Mouse (Mus musculus) cerebellum, postnatal 10 days (tissue): ENCODE measurements around the gene Six3.
A peak's percentile ranks its signal among the peaks of the same experiment; 100 is the strongest.

Experiments
- DNase-seq, 2 experiments: peaks; one replicate each; pipeline ENCODE4 v3.0.0; 2021; ENCODE audit warnings: mixed read lengths in 2 of 2

Six3 gene

DNA sequence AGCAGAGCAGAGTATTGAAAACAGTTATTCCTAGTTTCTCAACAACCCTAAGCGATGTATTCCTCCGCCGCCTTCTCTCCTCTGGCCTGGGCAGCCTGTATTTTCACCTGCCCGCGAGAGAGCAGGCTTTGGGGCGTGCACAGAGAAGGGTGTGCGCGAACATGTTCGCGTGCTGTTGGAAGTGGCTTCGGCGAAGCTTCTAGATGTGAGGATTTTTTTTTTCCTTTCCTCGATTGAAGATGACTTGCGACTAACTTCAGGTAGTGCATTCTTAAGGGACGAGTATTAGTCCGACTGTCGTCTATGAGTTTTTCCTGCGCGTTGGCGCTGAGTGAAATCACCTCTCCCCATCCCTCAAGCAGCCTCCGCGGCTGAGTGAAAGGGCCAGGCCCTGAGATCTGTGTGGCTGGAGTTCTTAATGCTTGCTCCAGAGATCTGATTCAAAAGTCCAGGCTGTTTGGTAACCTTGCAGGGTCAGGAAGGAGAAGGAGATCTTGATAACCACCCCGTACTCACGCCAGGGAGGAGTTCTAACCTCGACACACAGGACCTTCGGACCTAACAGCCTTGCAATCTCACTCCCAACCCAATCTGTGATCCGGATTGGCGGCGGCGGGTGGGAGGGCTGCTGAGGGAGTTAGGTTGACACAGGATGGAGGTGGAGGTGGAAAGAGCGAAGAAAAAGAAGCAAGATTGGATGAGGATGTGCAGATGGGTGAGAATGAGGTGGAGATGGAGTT lies 712 bp upstream of the Six3 start:
- DNase-seq = no peak

- no peak for DNase-seq
Measured at GRCm38 (mm10) chr17:85614011-85614721, 758 bp downstream of the Six3 start.

- no peak for DNase-seq
Measured at GRCm38 (mm10) chr17:85614722-85615331, 1.4 kb downstream of the Six3 start.

- no peak for DNase-seq
Measured at GRCm38 (mm10) chr17:85615586-85615985, 2.2 kb downstream of the Six3 start.

DNA sequence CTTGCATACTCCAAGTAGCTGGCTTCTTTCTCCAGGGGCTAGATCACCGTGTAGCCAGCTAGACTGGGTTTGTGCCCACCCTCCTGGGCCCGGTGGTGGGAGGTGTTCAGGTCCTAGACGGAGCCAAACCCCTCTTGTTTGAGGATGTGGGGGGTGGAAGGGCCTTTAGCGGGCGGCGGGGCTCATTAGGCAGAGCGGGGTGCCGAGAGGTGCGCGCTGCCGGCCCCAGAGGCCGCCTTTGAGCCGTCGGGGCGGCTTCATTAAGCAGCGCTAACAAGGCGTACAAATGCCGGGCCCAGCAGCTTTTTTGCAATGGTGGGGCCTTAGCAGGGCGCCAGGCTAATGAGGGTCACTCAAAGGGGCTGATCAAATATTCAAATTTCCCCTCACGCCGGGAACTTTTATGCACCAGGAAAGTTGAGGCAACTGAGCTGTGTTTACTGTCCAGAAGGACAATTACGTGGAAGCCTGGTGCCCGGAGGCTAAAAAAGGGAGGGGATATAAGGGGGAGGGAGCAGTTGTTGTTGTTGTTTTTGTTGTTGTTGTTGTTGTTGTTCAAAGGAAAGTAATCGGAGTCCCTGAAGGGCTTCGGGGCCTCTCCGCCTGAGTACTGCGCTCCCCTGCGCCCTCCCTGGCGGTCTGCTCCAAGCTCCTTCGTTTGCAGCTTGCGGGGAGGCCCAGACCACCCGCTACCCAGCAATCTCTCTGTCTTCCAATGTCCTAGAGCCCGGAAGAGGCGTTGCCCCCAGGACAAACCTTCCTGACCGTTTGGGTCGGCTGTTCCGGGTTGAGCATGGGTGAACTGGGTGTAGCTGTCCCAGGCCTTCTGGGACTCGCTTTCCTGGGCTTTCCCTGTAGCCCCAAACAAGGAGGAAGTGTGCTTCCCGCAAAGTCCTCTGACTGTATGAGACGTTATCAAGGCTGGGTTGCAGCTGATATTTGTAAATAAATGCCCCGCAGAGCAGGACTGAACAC lies 3.4 kb downstream of the Six3 start:
- DNase-seq = no peak

GRCm38 (mm10) chr17:85617566-85618358 lies 4.4 kb downstream of the Six3 start:
- DNase-seq = no peak

- no peak for DNase-seq
Measured at GRCm38 (mm10) chr17:85618359-85619112, 5.1 kb downstream of the Six3 start.

GRCm38 (mm10) chr17:85619113-85620085 lies 6.0 kb downstream of the Six3 start:
- no peak for DNase-seq

- DNase-seq = no peak
Measured at GRCm38 (mm10) chr17:85620086-85620481, 6.7 kb downstream of the Six3 start.

DNA sequence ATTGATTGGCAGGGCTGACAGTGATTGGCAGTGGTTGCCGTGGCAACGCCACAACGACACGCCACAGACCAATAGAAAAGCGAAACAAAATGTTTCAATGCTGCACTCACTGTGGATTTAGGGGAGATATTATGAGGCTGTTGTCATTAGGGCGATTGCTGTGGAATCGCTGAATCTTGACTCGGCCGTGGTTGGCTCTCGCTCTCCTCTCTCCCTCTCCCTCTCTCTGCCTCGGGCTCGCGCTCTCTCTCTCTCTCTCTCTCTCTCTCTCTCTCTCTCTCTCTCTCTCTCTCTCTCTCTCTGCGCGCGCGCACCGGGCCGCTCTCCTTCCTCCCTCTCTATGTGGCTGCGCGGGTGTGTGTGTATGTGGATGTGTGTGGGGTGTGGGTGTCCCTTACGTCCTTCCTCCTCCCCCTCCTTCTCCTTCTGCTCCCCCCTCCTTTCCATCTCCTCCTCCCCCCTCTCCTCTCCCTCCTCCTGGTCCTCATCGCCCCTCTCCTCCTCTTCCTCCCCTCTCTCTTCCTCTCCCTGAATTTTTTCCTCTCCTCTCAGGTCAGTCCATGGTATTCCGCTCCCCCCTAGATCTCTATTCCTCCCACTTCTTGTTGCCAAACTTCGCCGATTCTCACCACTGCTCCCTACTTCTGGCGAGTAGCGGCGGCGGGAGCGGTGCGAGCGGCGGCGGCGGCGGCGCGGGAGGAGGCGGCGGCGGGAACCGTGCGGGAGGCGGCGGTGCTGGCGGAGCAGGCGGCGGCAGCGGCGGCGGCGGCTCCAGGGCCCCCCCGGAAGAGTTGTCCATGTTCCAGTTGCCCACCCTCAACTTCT lies 7.5 kb downstream of the Six3 start:
- no peak for DNase-seq

- peak in 1 of 2 experiments; percentile 40 for DNase-seq
Measured at GRCm38 (mm10) chr17:85621505-85622310, 8.3 kb downstream of the Six3 start.

DNA sequence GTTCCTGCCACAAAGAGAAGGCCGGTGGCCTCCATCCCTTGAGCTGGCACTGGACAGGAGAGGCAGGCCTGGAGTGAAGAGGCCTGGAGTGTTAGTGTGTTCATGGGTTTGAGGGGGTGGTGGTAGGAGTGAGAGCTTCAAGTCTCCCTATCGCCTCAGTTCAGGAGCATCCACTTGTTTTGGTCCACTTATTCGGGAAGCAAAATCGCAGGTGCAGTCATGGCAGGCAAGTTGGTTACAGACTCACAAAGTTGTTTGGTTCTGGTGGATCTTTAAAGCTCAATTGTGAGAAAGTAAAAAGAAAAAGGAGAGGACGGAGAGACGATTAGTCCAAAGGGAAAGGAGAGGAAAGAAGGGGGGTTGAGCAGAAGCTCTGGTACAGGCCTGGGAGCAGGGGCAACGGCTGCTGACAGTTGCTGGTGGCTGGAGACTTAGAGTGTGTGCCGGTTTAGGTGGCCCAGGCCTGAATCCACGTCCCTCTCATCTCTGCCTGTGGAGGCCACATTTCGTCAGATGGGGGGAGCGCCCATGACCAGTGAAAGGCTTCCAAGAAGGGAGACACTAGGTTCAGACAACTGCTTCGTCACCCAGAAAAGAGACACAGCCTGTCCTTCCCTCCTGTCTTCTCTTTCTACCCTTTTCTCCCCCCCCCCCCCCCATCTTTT lies 9.2 kb downstream of the Six3 start:
- DNase-seq = no peak

DNA sequence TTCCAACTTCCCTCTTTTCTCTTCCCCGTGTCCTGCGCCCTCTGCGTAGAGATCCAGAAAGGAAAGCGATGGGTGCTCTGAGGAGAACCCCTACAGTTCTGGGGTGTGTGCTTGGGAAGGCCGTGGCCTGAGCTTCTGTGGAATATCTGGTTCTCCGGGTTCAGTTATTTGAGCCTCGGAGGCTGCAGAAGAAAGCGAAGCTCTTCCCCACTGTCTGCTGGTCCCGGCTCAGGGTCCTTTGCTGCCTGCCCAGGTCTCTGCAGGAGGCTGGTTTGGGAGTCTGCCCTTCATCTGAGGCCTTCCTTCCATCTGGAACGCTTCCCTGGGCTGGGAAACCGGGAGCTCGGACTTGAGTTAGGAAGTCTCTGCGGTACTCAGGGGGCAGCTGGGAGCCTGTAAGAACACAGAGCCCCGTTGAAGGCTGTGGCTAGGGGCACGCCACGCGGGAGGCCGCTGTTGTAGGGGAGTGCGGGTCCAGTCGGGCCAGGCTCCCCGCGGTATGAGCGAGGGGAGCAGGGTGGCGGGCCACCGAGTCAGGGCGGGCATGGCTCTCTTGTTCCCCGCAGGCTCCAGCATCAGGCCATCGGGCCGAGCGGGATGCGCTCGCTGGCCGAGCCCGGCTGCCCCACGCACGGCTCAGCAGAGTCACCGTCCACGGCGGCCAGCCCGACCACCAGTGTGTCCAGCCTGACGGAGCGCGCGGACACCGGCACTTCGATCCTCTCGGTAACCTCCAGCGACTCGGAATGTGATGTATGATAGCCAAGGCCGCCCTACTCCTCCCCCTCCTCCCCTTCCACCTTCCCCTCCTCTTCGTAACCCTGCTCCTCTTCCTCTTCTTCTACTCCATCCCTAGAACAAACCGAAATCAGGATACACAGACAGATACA lies 10.0 kb downstream of the Six3 start:
- no peak for DNase-seq

DNA sequence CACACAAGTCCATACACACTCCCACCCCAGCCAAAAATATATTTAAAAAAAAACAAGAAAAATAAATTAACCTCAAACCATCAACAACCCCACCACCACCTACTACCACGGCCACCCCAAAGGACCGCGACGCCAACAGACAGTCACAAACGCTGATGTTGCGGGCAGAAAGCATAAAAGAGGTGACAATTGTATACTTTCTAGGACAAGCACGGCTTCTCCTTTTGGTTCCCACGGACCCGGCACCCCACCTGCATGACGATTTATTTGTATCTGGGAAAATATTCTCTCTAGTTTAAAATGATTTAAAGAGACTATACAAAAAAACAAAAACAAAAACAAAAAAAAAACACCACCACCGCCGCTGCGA lies 10.6 kb downstream of the Six3 start:
- no peak for DNase-seq

- peak; percentile 50 to 56 for DNase-seq
Measured at GRCm38 (mm10) chr17:85624981-85625940, 11.9 kb downstream of the Six3 start.
